Mouse (Mus musculus): ENCODE data around the gene Sez6l2. TPM values are rescaled to one million over a fixed set of nuclear protein-coding genes. Genes with fewer than 3 reads are reported as not detected.
"Not testable (repeated sequence)": the region's sequence is repeated elsewhere in the genome, so short reads cannot be mapped to it uniquely, and the experiment has no call there.

Gene Sez6l2
- total RNA-seq (2021): 100 to 1,000 TPM; 411 to 438 TPM

DNA sequence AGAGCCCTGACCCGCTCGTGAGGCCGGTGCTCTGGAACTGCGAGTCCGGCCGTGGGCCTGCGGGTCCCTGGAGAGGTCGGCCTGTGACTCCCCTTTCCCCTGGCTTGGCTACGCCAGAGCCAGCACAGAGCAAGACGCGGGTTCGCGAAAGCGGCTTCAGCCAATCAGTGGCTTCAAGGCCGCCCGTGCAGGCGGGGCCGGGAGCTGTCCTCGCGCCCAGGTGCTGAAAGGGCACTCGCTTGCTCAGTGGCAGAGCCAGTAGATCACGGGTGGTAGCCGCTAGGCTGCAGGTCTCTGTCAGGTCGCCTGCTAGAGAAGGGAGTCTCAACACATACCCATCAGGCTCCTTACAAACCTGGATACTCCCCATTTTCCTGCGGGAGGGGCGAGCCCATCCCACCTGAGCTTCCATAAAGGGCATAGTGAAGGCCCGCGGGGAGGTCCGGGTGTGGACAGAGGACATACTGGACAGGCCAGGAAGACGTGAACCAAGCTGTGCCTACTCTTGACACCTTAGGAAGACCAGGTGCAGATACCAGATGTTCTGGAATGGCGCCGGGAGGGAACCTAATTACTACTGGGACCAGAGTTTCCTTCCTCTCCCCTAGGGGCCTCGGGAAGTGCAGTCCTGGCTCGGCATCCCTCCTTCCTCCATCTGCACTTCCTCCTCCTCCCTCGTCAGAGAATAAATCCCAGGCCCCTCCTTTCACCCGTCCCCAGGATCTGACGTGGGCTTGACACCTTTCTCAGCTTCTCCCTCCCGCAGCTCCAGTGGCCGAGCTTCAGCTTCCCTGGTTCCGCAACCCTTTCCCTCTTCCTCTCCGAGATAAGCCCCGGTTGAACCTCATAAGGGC lies at the start of gene Sez6l2:
Gene Sez6l2 (plus strand): TSS at position 771 of the 854 bp plus-strand sequence.
- peak; percentile 77 to 78 for DNase-seq (ENCODE audit: extremely low spot score in 1 of 2, low spot score in 1 of 2)

GRCm38 (mm10) chr7:126905590-126905989 lies 44.8 kb upstream of the Sez6l2 start:
- no peak for DNase-seq (ENCODE audit: extremely low spot score in 1 of 2, low spot score in 1 of 2)

DNA sequence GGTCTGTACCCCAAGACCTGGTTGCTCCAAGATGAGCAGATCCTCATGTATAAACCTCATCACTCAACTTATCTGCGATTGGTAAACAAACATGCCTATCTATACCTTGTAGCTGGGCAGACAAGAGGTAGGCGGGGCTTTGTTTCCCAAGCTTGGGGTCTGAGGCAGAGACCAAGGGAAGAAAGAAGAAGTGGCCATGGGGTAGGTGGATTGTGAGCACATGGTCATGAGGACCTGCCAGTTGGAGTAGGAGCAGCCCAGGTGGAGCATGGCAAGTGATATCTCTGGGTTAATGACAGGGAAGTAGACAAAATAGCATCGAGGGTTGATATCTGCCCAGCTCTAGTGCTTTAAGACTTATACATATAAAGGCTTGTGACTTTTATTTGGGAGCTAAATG lies 35.5 kb upstream of the Sez6l2 start:
- no peak for DNase-seq (ENCODE audit: extremely low spot score in 1 of 2, low spot score in 1 of 2)

DNA sequence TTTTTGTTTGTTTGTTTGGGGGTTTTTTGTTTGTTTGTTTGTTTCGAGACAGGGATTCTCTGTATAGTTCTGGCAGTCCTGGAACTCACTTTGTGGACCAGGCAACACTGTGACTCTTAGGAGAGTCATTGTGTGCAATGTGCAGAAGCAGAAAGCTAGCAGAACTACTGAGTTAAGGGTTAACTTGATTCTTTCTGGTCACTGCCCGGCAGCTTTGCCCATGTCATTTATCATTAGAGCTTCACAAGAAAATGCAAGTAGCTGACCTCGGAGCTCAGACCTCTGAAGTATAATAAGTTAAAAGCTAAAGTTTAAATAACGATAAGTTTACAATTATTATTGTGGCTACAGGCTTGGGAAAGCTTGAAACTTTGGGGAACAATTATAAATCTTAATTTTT lies 32.0 kb upstream of the Sez6l2 start:
- not testable (repeated sequence) for DNase-seq (ENCODE audit: extremely low spot score in 1 of 2, low spot score in 1 of 2)

GRCm38 (mm10) chr7:126919973-126920372 lies 30.4 kb upstream of the Sez6l2 start:
- no peak for DNase-seq (ENCODE audit: extremely low spot score in 1 of 2, low spot score in 1 of 2)

DNA sequence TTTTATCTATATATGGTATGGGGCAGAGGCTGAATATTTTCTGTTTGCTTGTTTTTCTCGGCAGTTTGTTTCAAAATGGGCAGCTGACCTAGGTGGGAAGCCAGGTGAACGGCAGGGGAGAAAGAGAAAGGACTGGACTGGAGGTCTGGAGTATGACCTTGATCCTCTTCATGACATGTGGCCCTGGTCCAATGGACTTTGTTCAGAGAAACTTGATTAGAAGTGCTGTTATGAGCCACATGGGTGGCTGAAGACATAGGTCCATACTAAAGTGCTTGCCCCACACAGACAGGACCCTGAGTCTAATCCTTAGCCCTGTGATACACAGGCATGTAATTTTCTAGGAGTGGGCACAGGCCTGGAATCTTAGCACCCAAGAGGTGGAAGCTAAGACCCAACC lies 28.8 kb upstream of the Sez6l2 start:
- DNase-seq (ENCODE audit: extremely low spot score in 1 of 2, low spot score in 1 of 2): no peak

GRCm38 (mm10) chr7:126922624-126923060 lies 27.7 kb upstream of the Sez6l2 start, which contains the start of gene Tmem219:
TSS of gene Tmem219 (minus strand) at chr7:126922917.
- DNase-seq (ENCODE audit: extremely low spot score in 1 of 2, low spot score in 1 of 2): no peak

DNA sequence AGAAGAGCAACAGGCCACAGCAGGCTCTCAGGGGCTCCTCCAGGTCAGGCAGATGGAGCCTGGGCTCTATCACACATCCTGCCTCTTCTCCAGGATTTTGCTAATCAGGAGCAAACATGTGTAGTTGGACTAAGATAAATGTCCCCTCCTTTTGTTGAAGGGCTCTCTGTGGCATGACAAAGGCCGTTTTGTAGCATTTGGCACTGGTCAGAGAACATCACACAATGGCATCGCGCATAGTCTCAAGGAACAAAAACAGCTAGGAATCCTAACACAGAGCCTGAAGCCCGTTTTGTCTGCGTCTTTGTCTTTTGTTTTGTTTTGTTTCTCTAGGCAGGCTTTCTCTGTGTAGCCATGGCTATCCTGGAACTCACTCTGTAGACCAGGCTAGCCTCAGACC lies 26.4 kb upstream of the Sez6l2 start:
- no peak for DNase-seq (ENCODE audit: extremely low spot score in 1 of 2, low spot score in 1 of 2)

GRCm38 (mm10) chr7:126926299-126926698 lies 24.1 kb upstream of the Sez6l2 start:
- DNase-seq (ENCODE audit: extremely low spot score in 1 of 2, low spot score in 1 of 2): no peak

DNA sequence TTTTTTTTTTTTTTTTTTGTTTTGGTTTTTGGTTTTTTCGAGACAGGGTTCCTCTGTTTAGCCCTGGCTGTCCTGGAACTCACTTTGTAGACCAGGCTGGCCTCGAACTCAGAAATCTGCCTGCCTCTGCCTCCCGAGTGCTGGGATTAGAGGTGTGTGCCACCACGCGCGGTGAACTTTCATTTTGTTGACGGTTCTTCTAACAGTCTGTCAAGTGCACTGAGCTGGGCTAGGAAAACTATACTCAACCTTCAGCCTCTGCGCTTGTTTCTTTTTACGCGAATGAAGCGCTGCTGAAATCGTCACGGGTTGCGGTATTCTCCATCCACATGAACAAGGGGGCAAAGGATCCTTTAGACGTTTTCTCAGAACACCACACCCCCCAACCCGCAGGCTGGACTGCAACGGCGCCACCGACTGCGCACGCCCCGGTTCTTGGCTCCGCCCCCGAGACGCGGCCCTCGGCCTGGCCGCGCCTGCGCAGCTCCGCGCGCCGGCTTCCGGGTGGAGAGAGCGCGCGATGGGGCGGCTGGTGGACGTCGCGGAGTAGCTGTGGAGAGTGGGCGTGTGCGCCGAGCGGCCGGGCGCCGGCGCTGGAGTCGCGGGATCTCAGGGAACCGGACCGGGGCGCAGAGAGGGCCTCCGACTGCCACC lies 21.9 kb upstream of the Sez6l2 start, which contains the start of gene Kctd13:
Gene Kctd13 (plus strand): TSS at position 496 of the 654 bp plus-strand sequence.
- peak; percentile 83 to 84 for DNase-seq (ENCODE audit: extremely low spot score in 1 of 2, low spot score in 1 of 2)

DNA sequence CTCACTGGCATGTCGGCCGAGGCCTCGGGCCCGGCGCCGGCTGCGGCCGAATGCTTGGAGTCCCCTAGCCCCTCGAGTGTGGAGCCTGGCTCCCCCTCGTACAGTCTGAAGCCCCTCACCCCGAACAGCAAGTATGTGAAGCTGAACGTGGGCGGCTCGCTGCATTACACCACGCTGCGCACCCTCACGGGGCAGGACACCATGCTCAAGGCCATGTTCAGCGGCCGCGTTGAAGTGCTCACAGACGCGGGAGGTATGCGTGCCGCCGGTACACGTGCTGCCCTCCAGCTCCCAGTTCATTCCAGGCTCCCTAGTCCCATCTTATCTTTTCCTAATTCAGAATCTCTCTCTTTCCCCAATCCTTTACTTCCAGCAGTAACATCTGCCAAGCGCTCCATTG lies 21.3 kb upstream of the Sez6l2 start:
- no peak for DNase-seq (ENCODE audit: extremely low spot score in 1 of 2, low spot score in 1 of 2)

DNA sequence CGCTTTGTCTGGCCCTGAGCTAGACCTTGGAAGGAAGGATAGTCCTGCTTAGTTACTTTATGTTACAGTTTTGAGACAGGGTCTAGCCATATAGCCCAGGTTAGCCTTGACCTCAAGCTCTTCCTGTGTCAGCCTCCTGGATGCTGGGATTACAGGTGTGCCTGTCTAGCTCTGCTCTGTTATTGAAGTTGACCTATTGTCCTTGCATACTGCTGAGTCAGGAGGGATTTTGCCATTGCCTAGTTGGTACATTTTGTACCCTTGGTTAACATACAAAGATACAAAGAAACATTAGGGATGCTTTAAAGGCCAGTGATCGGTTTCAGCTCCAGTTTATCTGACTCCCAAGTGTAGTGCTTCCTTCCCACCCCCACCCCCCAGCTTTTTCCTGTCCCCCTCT lies 17.7 kb upstream of the Sez6l2 start:
- no peak for DNase-seq (ENCODE audit: extremely low spot score in 1 of 2, low spot score in 1 of 2)

GRCm38 (mm10) chr7:126941171-126941570 lies 9.2 kb upstream of the Sez6l2 start:
- DNase-seq (ENCODE audit: extremely low spot score in 1 of 2, low spot score in 1 of 2): no peak

- no peak for DNase-seq (ENCODE audit: extremely low spot score in 1 of 2, low spot score in 1 of 2)
These were observed 8.6 kb upstream of the Sez6l2 start for GRCm38 (mm10) chr7:126941801-126942200.

GRCm38 (mm10) chr7:126946530-126946929 lies 3.8 kb upstream of the Sez6l2 start:
- DNase-seq (ENCODE audit: extremely low spot score in 1 of 2, low spot score in 1 of 2): no peak

- no peak for DNase-seq (ENCODE audit: extremely low spot score in 1 of 2, low spot score in 1 of 2)
These were observed 1.7 kb upstream of the Sez6l2 start for GRCm38 (mm10) chr7:126948626-126949025.

- DNase-seq (ENCODE audit: extremely low spot score in 1 of 2, low spot score in 1 of 2): peak in 1 of 2 experiments; percentile 51
These were observed 965 bp upstream of the Sez6l2 start, which contains the start of gene Asphd1 for GRCm38 (mm10) chr7:126949403-126949792. TSS of gene Asphd1 (minus strand) at chr7:126949582.

- no peak for DNase-seq (ENCODE audit: extremely low spot score in 1 of 2, low spot score in 1 of 2)
These were observed 568 bp downstream of the Sez6l2 start for GRCm38 (mm10) chr7:126950647-126951615.

DNA sequence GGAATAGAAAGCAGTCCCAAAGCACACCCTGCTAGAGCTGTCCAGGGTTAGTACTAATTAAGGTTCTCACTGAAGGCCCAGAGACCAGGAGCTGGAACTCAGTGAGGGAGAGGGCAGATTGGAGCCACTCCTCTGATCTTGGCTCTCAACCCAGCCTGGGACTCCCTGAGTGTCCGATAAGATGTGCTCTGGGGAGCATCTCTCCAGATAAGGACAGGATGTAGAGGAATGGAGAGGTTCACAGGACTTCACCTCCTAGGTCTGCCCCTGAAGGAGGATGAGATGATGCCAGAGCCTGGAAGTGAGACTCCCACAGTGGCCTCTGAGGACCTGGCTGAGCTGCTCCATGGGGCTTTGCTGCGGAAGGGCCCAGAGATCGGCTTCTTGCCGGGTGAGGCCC lies 1.4 kb downstream of the Sez6l2 start:
- no peak for DNase-seq (ENCODE audit: extremely low spot score in 1 of 2, low spot score in 1 of 2)

DNA sequence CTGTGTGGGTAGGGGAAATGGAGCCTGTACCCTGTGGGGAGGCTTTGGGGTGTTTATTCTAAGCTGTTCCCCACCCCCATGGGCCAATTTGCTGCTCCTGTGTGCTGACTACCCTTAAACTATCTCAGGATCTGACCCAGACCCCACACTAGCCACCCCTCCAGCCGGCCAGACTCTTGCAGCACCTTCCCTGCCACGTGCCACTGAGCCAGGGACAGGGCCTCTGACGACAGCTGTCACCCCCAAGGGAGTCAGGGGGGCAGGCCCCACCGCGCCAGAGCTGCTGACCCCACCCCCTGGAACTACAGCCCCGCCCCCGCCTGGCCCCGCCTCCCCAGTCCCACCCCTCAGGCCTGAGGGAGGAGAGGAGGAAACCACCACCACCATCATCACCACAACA lies 2.3 kb downstream of the Sez6l2 start:
- no peak for DNase-seq (ENCODE audit: extremely low spot score in 1 of 2, low spot score in 1 of 2)

Measured in layer of hippocampus, postnatal 25 days (tissue).